Mouse (Mus musculus): ENCODE measurements around the gene Aatf. TPM values are rescaled to one million over a fixed set of nuclear protein-coding genes. Genes with fewer than 3 reads are reported as not detected.
"Not testable (repeated sequence)": the region's sequence is repeated elsewhere in the genome, so short reads cannot be mapped to it uniquely, and the experiment has no call there.

Gene Aatf
- polyA plus RNA-seq, 1 experiment from 2014 or later: 51.7 TPM

DNA sequence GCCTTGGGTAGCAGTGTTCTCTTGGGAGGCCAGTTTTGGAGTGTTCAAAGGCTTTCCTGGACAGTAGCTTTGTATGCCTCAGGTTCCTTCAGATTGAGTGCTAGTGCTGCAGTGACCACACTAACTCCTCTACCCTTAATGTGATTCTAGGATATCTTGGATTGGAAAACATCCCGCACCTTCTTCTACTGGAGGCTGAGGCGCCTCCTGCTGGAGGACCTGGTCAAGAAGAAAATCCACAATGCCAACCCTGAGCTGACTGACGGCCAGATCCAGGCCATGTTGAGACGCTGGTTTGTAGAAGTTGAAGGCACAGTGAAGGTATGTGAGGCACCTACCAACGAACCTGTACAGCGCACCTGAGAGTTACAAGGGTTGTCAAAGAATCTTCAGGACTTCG lies 121.3 kb downstream of the Aatf start:
- Histone ChIP-seq H3K36me3 (peaks cover 19% of the 10 kb centered on the region), H3K4me1 (replicated peaks) (peaks cover 44% of the 10 kb centered on the region)
- H3K9me3 ChIP-seq; H3K4me3 ChIP-seq; H3K4me2 ChIP-seq; H3K9ac ChIP-seq; H3K27me3 ChIP-seq; ATAC-seq (ENCODE audit: low read depth); H3K27ac ChIP-seq (replicated peaks): not testable (repeated sequence)
- 81% methylated on average over 7 of the region's 7 CpGs for WGBS

DNA sequence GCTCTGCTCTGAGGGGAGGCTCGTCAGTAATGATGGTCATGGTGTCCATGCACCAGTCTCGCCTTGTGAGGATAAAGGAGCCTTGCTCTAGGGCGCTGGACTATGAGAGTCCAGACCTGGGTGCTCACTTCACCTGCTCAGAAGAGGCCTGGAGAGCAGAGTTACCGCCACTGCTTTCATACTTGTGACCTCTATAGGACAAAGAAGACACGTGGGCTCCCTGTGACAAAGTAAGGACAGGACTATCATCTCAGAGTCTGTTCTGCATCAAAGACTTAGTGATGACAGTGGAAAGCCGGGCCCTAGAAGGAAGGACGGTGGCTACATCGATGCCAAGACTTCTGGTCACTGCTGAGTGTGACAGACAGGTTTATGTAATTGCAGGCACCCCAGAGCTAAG lies 122.2 kb downstream of the Aatf start:
- Histone ChIP-seq H3K4me1 (replicated peaks) (peaks cover 42% of the 10 kb centered on the region), H3K9me3 (no peaks in the 10 kb centered on the region), H3K4me3 (no peak overlapping the region), H3K27ac (replicated peaks) (no peak overlapping the region), H3K27me3 (no peaks in the 10 kb centered on the region), H3K9ac (no peak overlapping the region), H3K4me2 (no peak overlapping the region), H3K36me3 (peaks cover 19% of the 10 kb centered on the region)
- WGBS: 86% methylated on average over 8 of the region's 8 CpGs
- ATAC-seq (ENCODE audit: low read depth): no peak

DNA sequence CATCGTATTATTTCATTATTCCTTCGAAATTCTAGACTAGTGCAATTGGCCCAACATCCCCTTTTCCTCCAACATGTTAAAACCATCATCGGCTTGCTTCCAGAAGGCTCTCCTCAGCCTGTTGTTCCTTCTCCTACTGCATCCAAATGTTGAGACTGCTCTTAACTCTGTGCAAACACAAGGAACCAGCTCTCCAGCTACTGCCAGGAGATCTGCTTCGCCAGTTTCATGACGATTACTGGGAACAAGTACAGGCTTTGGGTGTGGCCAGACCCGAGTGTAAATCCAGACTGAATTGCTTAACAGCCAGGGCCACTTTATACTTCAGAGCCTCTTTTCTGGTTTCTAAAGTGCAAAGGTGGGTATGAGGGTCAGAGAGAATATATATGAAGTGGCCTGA lies 124.0 kb downstream of the Aatf start:
- WGBS: 82% methylated on average over 6 of the region's 6 CpGs
- no peaks in the 10 kb centered on the region for H3K27me3 ChIP-seq
- H3K9me3 ChIP-seq: no peaks in the 10 kb centered on the region
- peak overlapping the region; percentile 6; the same call in 1 of the 2 replicates for H3K27ac ChIP-seq (replicated peaks)
- no peak for ATAC-seq (ENCODE audit: low read depth)
- no peak overlapping the region for H3K9ac ChIP-seq
- no peak overlapping the region for H3K4me2 ChIP-seq
- H3K36me3 ChIP-seq: peaks cover 13% of the 10 kb centered on the region
- no peak overlapping the region for H3K4me3 ChIP-seq
- H3K4me1 ChIP-seq (replicated peaks): peaks cover 31% of the 10 kb centered on the region

DNA sequence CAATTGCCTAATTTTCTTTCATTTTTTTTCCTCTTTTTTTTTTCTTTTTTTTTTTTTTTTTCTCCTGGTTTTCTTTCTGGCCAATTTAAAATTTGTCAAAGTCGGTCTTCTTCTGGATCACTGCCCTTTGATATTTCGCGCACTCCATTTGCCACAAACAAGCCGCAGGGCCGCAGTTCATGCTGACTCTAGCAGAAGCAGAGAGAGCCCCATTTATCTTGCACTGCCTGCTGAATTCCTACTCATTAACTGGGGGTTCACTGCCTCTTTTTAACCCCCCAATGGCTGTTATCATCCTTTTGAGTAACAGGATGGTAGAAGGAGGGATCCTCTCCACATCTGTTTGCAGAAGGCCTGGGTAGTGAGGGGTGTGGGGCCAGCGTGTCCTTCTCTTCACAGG lies 129.4 kb downstream of the Aatf start:
- H3K9ac ChIP-seq: no peak overlapping the region
- 36% methylated on average over 6 of the region's 6 CpGs for WGBS
- no peaks in the 10 kb centered on the region for H3K27me3 ChIP-seq
- peak overlapping the region; percentile 80 for H3K27ac ChIP-seq (replicated peaks)
- H3K4me1 ChIP-seq (replicated peaks): peaks cover 50% of the 10 kb centered on the region
- H3K4me3 ChIP-seq: no peak overlapping the region
- H3K9me3 ChIP-seq: no peaks in the 10 kb centered on the region
- 0 out of 2 replicates have a peak, but pooled peaks have one; percentile 53 for ATAC-seq (ENCODE audit: low read depth)
- H3K36me3 ChIP-seq: no peaks in the 10 kb centered on the region
- no peak overlapping the region for H3K4me2 ChIP-seq

DNA sequence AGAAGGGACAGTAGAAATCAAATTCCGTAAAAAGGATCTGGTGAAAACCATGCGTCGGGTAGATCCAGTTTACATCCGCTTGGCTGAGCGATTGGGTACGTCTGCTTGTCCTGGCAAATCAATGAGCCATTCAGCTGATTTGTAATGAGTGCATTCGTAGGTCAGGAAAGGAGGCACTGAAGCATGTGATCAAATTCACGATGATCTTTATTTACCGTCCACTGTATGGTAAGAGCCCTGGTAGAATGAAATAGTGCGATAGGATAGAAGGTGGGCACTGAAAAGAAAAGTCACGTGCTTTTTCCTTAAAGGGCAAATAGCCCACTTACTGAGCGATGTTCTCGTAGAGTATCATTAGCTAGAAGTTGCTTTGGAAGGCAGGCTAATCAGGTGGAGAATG lies 130.9 kb downstream of the Aatf start:
- H3K27ac ChIP-seq (replicated peaks): peak overlapping the region; percentile 80
- H3K4me2 ChIP-seq: peak overlapping the region; percentile 28; the same call in 1 of the 2 replicates
- no peak overlapping the region for H3K4me3 ChIP-seq
- H3K9me3 ChIP-seq: no peaks in the 10 kb centered on the region
- peaks cover 46% of the 10 kb centered on the region for H3K4me1 ChIP-seq (replicated peaks)
- peak; percentile 67; the same call in 1 of the 2 replicates for ATAC-seq (ENCODE audit: low read depth)
- H3K27me3 ChIP-seq: no peaks in the 10 kb centered on the region
- H3K36me3 ChIP-seq: no peaks in the 10 kb centered on the region
- no peak overlapping the region for H3K9ac ChIP-seq
- WGBS: 24% methylated on average over 13 of the region's 13 CpGs

DNA sequence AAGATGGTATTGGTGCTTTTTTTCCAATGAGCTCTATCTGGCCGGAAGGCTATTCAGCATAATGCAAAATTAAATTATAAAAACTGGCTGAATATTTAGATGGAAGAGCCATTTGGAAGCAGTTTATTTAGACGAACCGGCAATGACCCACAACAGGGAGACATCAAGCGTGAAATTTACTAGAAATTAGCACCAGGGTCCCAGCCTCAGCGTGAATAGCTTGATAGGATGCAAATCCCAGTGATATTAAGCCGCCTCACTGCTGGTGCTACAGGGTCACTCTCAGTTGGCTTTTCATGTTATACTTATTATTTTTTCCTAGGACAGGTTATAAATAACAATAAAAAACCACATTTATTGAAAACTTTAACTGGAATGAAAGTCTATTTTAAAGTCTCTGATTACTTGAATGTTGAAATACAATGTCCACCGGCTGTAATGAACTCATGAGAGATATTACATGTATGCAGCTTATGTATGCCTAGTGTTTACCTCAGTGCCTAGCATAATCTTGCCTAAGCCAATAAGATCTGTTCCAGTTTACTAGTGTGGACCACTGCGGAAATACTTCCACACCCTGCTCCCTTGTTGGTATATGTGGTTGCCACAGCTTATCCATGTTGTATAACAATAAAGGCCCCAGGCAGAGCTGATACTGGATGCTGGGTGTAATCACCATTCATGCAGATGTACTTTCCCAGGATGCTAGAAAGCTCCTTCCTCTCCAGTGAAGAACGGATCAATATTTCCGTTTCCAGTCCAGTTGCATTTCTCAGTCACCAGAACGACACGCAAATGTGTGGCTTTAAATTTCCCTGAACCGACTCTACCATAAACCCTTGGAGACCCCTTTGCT lies 136.6 kb downstream of the Aatf start:
- H3K4me1 ChIP-seq (replicated peaks): peaks cover 30% of the 10 kb centered on the region
- peak; percentile 81; the same call in 1 of the 2 replicates for ATAC-seq (ENCODE audit: low read depth)
- no peaks in the 10 kb centered on the region for H3K9me3 ChIP-seq
- peak overlapping the region; percentile 87 for H3K27ac ChIP-seq (replicated peaks)
- 46% methylated on average over 13 of the region's 13 CpGs for WGBS
- H3K4me2 ChIP-seq: no peak overlapping the region
- H3K9ac ChIP-seq: no peak overlapping the region
- H3K4me3 ChIP-seq: no peak overlapping the region
- peaks cover 18% of the 10 kb centered on the region; the same call in 1 of the 2 replicates for H3K36me3 ChIP-seq
- no peaks in the 10 kb centered on the region for H3K27me3 ChIP-seq

DNA sequence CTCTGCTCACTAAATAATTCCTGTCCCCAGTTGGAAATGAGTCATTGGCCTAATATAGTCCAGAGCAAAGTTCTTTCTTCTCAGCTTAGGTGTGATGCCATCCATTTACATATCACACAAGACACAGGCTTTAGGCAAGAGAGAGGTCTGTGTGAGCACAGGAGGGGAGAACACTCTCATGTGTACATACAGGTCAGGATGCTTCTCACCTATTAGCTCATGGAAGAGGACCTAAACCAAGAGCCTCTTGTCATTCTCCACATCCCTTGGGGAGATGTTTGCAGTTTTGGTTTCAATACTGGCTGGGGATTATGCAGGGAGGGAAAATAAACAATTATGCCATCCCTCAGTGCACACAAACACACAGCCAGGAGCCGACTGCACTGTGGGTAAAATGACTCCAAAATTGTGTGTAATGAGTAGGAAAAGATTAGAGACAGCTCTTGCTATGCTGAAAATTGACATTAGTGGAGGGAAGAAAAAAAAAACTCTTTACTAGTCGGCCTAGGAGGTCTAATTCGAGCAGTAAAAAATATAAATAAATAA lies 137.3 kb downstream of the Aatf start:
- Histone ChIP-seq H3K27ac (replicated peaks) (peak overlapping the region; percentile 87), H3K9me3 (no peaks in the 10 kb centered on the region), H3K9ac (0 out of 2 replicates have a peak overlapping the region, but pooled peaks have one; percentile 23), H3K4me3 (no peak overlapping the region), H3K36me3 (peaks cover 18% of the 10 kb centered on the region; the same call in 1 of the 2 replicates), H3K4me1 (replicated peaks) (peaks cover 26% of the 10 kb centered on the region), H3K27me3 (no peaks in the 10 kb centered on the region), H3K4me2 (no peak overlapping the region)
- WGBS: 35% methylated on average over 3 of the region's 3 CpGs
- ATAC-seq (ENCODE audit: low read depth): peak; percentile 56; the same call in 1 of the 2 replicates

DNA sequence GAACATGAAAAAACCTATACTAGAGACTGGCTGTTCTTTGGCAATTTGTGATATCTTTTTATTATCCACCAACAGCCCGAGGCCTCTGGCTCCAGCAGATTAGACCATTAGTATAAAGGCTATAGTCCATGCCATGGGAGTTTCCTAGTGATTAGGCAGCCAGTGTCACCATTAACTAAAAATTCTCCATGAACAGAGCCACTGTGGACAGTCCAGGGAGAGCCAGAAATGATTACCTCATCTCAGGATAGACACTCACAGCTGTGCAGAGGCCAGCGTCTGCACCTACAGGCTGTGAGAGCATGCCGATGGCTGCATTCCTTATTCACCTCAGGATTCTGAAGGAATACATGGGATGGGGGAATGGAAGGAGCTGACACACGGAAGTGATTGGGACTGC lies 140.2 kb downstream of the Aatf start:
- H3K9me3 ChIP-seq: no peaks in the 10 kb centered on the region
- no peak overlapping the region for H3K4me3 ChIP-seq
- H3K27ac ChIP-seq (replicated peaks): no peak overlapping the region
- no peak for ATAC-seq (ENCODE audit: low read depth)
- peaks cover 18% of the 10 kb centered on the region; the same call in 1 of the 2 replicates for H3K36me3 ChIP-seq
- WGBS: 73% methylated on average over 4 of the region's 4 CpGs
- peaks cover 26% of the 10 kb centered on the region for H3K4me1 ChIP-seq (replicated peaks)
- H3K9ac ChIP-seq: no peak overlapping the region
- no peak overlapping the region for H3K4me2 ChIP-seq
- no peaks in the 10 kb centered on the region for H3K27me3 ChIP-seq

Other genes starting within 250 kb of the Aatf start
- gene Lhx1, start 12.0 kb upstream of the Aatf start, polyA plus RNA-seq (2015; fragmentation: Nextera tagmentation; extraction: Ambion mirVana): 50.0 and 58.8 TPM in 2 replicates